Mouse (Mus musculus) thymus, postnatal 14 days (tissue): Measurements from ENCODE around the gene Lrp5.
A peak's percentile ranks its signal among the peaks of the same experiment; 100 is the strongest.

ENCODE experiments used
- DNase-seq: peaks from one replicate; pipeline ENCODE4 v3.0.0; 2021

Gene Lrp5

DNA sequence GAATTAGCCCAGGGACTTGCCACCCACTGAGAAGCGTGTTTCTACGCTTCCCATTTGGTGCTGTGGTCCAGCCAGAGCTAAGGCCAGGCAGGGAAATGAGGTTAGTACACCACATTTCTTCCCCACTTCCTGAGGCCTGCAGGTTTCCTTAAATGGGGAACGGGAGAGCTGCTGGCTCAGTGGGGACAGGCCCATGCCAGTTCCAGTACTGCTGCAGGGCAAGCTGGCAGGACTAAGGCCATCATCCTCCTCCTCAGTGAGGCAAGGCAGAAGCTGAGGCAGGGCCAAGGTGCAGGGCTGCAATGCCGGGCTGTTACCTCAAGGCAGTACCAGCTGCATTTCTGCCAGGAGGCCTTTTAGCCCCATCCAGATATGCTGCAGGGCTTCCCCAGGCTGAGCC, 32.9 kb downstream of the Lrp5 start:
- DNase-seq: peak; percentile 10

DNA sequence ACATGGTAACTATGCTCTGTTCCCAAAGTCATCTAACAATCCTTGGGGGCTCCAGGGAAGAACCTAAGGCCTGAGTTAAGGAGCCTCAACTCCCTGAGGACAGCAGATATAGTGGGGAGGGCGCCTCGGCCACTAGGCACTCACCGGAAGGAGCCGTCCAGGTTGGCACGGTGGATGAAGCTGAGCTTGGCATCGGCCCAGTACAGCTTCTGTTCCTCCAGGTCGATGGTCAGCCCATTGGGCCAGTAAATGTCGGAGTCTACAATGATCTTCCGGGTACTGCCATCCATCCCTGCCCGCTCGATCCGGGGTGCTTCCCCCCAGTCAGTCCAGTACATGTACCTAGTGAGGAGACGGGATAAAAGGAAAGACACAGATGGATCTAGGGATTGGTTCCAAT, 34.4 kb downstream of the Lrp5 start:
- no peak for DNase-seq

DNA sequence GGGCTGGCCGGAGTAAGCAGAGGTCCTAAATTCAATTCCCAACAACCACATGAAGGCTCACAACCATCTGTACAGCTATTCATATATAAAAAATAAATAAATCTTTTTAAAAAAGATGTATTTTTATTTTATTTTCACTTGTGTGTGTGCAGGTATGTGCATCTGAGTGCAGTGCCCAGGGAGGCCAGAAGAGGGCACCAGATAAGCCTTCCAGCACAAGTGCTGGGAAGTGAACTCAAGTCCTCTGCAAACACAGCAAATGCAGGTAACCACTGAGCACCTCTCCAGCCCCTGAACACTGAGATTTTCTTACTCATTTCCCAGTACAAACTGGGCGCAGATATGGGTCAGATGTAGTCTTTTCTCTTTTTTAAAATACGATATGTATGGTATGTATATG, 35.1 kb downstream of the Lrp5 start:
- DNase-seq: peak; percentile 43

DNA sequence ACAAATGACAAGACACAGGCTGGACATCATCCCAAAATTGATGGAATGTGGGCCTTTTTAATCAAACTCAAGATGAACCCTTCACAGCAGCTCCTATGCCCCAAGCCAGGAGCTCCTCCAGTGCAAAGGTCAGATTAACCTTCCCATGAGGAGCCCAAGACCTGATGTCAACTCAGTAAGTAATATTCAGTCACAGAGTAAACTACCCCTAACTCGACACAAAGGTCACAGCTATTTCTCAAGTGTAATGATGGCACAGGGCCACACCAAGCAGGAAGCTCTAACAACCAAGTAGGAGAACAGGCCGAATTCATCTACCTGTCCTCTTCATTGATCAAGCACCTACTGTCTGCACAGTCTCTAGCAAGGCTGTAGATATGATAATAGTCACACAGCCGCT, 35.9 kb downstream of the Lrp5 start:
- no peak for DNase-seq

DNA sequence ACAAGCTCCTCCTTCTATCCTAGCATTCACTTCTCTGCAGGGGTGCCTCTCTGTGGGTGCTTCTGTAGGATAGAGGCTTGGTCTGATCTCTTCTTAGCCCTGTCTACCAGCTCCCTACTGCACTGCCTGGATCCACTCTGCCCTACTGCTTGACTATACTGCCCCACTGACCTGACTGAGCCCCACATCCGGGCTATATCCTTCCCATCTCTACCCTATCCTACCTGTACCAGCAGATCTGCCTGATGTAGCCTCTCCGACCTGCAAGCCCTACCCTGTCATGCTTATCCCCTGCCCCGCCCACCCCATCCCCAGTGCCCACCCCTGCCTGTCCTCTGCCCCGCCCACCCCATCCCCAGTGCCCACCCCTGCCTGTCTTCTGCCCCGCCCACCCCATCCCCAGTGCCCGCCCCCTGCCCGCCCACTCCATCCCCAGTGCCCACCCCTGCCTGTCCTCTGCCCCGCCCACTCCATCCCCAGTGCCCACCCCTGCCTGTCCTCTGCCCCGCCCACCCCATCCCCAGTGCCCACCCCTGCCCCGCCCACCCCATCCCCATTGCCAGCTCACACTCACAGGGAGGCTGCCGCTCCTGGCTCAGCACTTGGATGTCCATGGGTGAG, 37.4 kb downstream of the Lrp5 start:
- no peak for DNase-seq

DNA sequence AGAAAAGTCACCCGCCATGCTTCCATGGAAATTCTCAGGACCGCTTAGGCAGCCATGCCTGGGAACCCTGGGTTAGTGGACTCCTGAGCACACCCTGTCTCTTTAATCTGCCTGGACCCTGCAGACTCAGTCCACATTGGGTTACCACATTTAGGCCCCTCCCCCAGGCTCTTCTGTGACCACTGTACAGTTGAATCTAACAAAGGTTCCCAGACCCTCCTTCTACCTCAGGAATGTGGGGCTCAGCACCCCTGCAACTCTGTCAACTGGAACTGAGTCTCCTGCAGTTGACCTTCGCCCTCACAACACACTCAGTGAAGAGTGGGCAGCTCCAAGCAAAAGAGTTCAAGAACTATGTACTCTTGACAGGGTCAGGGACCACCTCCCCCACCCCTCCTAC, 38.4 kb downstream of the Lrp5 start:
- DNase-seq: no peak

DNA sequence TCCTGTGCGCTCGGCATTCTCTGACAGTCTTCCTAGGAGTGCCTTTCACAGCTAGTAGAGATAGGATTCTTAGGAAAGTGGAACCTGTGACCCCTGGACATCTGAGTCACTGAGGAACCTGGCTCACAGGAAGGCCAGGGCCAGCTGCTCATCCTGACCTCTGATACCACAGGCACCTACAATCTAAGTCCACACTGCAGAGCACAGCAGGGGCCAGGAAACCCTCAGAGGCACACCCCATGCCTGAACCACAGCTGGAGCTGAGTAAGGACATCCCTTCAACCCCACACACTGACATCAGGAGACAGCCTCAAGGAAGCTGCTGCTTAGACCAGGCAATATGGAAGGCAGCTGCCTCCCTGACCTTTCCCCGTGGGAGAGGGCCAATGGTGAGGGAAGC, 40.6 kb downstream of the Lrp5 start:
- no peak for DNase-seq

DNA sequence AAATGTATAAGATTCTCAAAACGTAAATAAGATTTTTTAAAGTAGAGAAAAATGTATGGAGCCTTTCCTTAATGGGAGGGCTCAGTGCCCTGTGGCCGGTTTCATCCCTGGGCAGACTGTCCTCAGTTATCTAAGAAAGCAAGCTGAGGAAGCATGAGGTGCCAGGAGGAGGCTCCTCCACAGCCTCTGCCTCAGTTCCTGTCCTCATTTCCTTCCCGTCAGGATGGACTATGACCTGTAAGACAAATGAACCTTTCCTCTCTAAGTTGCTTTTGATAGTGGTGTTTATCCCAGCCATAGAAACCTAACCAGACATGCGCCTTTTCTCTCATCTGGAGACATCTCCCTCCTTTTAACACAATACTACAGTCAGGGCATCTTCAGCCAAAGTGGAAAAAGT, 41.0 kb downstream of the Lrp5 start:
- DNase-seq: no peak

DNA sequence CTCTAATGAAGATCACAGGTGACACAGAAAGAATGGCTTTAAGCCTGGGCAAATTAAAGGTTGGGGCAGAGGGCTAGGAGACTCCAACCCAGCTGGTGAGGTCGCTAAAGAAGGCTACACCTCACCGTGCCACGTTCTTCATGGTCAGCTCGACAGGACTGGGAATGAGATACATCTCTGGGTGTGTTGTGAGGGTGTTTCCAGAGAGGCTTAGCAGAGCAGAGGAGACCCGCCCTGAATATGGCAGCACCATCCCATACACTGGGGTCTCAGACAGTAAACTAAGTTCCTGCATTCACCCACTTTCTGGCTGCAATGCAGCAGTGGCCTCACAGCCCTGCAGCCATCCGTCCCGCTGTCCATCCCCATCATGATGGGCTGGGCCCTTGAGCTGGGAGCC, 46.8 kb downstream of the Lrp5 start:
- no peak for DNase-seq

DNA sequence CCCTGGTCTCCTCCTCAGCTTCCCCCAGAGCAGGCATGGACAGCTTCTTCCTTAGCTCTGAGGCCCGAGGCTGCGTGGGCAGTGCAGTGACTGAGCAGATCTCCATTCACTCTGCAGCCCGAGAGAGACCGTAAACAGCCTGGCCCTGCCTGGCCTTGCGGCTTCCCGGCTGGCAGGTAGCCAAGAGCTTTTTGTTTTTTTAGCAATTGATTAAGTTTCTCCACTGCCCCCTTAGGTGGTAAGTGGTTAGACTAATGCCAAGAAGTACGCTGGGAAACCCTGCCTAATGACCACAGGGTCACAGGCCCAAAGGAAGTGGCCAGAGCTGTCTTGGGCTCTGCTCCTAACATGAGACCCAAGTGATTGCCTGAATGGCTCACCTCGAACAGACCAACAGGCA, 47.7 kb downstream of the Lrp5 start:
- no peak for DNase-seq

DNA sequence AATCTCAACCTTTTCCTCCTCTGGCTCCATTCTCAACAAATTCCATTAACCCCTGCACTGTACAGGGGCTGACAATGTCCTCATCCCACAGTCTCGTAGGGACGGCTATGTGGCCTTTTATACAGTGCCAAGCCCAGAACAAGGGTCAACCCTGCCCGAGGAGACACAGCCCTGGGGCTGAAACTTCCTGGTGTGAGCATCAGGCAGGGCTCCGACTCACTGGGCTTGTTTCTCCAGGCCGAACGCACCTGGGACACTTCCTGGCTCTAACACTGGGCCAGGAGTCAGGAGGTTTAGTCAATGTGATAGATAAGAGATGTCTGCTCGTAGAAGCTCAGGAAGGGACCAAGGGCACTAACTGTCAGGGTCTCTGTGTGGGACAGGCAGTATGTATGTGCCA, 54.3 kb downstream of the Lrp5 start:
- no peak for DNase-seq

DNA sequence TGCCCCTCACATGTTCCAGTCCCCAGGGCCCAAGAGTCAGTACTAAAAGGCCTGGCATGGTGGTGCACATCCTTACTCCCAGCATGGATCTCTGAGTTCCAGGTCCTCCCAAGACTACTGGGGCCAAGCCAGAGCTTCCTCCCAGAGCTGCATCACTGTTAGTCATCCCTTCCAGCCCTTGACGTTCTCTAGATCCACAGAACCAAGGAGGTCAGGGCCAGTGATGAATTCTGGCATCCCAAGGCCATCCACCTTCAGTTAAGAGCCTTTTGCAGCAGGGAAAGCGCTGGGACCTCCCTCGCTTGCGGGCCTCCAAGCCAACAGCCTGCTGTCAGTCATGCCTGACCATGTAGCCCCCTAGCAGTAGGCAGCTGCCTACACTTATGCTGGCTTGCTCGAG, 54.9 kb downstream of the Lrp5 start:
- no peak for DNase-seq

DNA sequence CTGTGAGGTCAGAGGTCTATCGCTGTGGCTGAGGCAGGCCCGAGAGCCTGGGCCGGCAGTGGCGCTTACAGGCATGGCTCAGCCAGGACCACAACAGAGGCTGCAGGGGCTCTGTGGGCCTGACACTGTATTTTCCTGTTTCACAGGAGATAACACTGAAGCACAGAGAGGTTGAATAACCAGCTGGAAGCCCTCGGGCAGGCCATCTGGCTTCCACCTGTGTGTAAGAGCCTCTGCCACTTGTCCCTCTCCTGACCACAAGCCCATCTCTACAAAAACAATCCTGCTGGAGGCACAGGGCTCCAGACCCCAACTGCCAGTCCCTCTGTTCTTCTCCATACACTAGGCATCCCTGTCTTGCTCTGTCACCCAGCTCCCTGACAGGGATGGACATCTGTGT, 55.9 kb downstream of the Lrp5 start:
- no peak for DNase-seq

DNA sequence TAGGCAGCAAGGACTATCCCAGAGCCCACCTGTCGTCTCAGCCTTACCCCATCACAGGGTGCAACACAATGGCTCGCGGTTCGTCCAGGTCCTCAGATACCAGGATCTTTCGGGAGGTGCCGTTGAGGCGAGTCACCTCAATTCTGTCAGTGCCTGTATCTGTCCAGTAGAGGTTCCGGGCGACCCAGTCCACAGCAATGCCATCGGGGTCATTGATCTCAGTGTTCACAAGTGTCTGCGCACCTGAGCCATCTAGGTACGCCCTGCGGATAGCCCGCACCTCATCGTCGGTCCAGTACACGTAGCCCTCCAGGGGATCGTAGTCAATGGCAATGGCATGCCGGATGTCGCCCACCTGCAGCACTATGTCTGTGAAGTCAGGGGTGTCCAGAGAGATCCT, 56.3 kb downstream of the Lrp5 start:
- DNase-seq: no peak

DNA sequence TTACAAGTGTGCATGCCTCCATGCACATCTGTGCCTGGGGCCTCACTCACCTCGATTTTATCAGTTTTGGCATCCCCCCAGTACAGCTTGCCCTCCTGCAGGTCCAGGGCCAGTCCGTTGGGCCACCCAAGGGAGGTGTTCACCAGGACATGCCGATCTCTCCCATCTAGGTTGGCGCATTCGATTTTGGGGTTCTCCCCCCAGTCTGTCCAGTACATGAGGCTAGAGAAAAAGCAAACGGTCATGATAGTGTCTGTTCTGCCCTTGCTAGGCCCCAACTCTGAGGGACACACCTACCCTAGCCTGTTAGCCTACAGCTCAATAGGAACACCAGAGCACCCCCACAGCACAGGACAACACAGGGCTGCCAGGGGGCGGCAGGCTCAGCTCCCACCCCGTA, 58.1 kb downstream of the Lrp5 start:
- DNase-seq: no peak

DNA sequence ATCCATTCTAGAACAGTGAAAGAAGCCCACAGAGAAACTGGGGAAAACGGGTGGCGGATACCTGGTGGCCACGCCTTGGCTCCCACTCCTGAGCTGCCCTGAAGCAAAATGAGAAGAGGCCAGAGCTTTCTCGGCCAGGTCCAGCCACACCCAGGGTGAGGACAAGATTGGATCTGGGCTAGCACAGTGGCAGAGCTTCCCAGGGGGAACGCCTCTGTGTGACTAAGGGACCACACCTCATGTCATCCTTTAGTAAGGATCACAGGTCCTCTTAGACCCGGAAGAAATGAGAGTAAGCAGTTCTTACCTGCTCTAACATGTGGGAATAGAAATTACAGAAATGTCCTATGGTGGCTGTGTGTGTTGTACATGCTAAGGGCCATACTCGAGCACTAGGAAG, 61.3 kb downstream of the Lrp5 start:
- no peak for DNase-seq

DNA sequence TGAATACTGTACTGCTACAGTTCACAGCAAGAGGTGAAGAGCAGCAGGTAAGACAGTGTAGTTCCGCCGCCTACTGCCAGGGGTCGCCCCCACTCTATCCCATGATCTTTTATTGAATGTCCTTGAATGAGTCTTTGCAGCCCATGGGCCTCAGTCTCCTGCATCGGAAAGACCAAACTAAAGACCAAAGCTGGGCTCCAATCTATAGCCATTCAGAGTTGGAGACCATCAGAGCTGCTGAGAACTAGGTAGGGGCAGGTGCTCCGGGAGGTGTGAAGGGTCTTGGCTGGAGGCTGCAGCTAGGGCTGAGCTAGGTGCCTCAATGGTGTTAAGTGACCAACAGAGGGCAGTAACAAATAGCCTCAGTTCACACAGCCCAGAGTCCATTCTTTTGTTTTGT, 62.5 kb downstream of the Lrp5 start:
- peak; percentile 64 for DNase-seq

DNA sequence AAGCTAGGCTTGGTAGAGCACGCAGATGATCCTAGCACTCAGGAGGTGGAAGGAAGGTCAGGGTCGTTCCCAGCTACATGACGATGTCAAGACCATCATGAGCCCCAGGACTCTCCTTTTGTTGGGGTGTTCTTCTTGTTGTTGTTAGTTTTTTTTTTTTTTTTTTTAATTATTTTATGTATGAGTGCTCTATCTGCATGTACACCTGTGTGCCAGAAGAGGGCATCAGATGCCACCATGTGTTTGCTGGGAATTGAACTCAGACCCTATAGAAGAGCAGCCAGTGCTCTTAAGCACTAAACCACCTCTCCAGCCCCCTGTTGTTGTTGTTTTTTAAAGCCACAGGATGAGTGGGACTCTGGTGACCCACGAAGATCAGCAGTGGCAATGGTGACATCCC, 63.1 kb downstream of the Lrp5 start:
- DNase-seq: no peak

DNA sequence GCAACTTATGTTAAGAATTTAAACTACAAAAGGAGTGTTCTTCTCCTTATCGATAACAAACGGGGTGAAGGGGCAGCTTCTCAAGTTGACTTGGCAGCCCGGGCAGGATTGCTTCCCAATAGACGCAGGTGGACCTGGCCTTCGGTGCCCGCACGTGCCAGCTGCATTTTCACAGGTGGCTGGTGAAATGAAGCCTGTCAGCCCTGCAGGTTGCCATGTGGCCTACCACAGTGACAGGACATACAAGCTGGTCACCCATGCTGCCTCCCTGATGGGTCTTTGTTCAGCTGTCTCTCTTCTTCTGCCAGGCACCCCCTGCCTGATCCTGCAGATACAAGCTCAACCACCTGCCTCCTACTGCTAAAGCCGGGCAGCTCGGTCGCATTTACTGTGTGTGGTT, 65.5 kb downstream of the Lrp5 start:
- no peak for DNase-seq

DNA sequence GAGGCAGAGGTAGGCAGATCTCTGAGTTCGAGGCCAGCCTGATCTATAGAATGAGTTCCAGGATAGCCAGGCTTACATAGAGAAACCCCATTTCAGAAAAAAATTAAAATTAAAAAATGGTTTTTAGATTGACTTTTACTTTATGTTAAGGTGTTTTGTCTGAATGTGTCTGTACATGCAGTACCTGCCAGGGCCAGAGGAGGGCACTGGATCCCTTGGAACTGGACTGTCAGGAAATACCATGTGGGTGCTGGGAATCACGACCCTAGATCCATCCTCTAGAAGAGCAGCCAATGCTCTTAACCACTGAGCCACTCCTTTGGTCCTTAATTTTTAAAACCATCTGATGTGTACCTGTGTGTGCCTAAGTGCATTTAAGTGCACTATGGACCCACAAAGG, 67.0 kb downstream of the Lrp5 start:
- peak; percentile 22 for DNase-seq

DNA sequence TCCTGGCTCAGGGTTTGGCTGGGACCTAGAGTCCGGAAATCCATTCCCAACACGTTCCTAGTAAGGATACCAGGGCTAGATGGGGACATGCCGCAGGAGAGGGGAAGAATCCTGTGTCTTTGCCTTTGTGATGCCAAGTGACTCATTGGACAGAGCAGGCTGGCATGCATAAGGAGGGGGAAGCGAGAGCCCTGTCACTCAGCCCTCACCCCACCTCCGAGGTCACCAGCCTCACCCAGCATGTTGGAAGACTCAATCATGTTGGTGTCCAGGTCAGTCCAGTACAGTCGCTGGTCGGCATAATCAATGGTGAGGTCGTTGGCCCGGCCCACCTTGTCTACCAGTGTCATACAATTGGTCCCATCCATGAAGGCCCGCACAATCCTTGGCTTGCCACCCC, 72.4 kb downstream of the Lrp5 start:
- DNase-seq: no peak

DNA sequence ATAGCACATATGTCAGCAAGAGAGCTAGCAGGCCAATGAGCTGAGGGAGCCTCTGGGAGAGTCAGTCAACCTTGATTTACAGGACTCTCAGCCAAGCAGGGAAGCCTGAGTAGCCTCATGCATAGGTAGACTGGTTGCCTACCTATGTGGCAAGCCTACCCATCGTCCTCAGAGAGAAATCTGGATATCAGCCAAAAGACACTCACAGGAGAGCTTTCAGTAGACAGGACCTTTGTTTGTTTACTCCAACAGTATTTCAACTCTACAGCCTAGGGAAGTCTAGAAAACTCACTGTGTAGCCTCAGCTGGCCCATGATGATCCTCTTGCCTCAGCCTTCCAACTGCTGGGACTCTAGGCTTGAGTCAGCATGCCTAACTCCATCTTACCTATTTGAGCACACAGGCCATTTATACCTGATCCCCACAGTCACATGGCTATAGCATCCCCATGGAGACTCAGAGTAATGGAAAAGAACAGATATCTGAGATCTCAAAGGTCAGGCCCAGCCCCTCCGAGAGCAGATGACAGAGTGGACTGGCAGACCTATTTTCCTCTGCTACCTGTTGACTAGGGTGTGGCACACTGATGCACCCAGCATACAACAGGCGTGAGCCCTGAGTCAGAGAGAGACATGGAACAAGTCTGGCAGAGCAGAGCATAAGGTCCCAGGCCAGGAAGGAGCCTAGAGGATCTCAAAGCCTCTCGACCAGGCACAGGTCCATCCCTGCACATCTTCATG, 73.7 kb downstream of the Lrp5 start:
- DNase-seq: no peak

DNA sequence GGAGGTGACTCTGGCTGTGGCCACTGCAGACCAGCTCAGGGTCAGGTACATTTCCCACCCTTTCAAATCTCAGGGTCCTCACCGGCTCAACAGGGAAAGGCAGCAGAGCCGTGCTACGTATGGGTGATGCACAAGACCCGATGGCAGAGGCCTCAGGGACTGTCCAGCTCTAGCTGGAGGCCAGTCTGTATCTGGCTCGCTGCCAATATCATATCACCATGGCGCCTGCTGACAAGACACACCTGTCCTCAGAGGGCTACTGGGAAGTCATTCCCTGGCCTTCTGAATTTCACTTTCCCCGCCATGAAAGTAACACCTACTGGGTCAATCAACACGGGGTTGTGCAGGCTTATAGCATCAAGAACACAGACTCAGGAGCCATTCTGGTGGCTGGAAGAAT, 74.6 kb downstream of the Lrp5 start:
- DNase-seq: no peak

DNA sequence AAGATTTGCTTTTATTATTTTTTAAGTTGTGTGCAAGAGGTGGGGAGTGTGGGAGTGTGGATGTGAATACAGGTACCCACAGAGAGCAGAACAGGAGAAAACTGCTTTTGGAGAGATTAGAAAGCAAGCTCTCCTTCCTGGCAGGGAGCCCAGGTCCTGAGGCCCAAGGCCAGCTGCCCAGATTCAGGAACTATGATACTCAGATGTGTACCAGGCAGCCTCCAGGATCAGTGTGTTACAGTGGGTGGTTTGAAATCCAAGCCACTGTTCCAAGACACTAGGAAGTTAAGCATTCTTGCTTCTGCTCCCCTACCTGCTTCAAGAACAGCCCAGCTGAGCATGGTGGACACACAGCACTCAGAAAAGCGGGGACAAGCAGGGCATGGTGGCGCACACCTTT, 75.5 kb downstream of the Lrp5 start:
- DNase-seq: no peak

DNA sequence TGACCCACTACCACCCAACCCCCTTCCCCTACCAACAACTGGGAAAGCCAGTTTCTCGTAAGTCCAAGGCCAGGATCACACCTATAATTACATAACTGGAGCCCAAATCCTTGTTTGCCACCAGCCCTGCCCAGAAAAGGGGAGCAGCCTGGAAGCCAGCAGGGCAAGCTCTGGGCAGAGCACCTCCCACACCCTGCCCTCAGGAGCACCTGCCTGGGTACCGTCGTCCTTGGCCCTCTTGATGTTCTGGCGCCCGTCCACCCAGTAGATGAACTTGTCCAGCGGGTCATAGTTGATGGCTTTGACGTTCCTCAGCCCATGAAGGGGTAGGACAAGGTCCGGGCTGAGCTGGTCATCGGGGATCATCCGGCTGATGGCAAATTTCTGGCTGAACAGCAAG, 76.5 kb downstream of the Lrp5 start:
- DNase-seq: no peak
